Mouse (Mus musculus) bone marrow macrophage, adult 2 months (primary cell): ENCODE measurements around the gene Olfr320. TPM values are rescaled to one million over a fixed set of nuclear protein-coding genes. Genes with fewer than 3 reads are reported as not detected.

Source experiments
- H3K27ac ChIP-seq: 2 replicates; pipeline ENCODE4 v1.5.1; 2012; ENCODE audit warnings: low read depth, low read length; ENCODE audit not compliant: insufficient read depth
- H3K4me1 ChIP-seq: 2 replicates; pipeline ENCODE4 v1.6.1; 2012; ENCODE audit warnings: low read length; ENCODE audit not compliant: control insufficient read depth, insufficient read depth
- H3K4me3 ChIP-seq: 2 replicates; pipeline ENCODE4 v1.5.1; 2012; ENCODE audit warnings: mild to moderate bottlenecking, low read length, moderate library complexity; ENCODE audit not compliant: insufficient read depth
- CTCF ChIP-seq: IDR thresholded peaks from 2 replicates; pipeline ENCODE4 v1.5.1; 2012; ENCODE audit warnings: low read depth, mild to moderate bottlenecking, low read length, moderate library complexity
- POLR2A ChIP-seq: IDR thresholded peaks from 2 replicates; pipeline ENCODE4 v1.6.1; 2012; ENCODE audit warnings: mild to moderate bottlenecking, low read depth, low read length, borderline replicate concordance
- polyA plus RNA-seq: library from polyadenylated mRNA; stranded (reverse); fragments of >200 nt; gene quantifications from 2 replicates; pipeline ENCODE4 v1.2.4, GENCODE M21; 2012; ENCODE audit not compliant: missing spikeins, insufficient read depth, insufficient read length

Gene Olfr320
- not detected in 2 replicates for polyA plus RNA-seq

- H3K27ac ChIP-seq, result no peak within 1 kb of the TSS
Measured at GRCm38 (mm10) chr11:58680799-58681198, at the start of gene Olfr320. Olfr320 (plus strand) TSS chr11:58681099.

GRCm38 (mm10) chr11:58634878-58635277, 46.0 kb upstream of the Olfr320 start:
- TF ChIP-seq POLR2A (no peak), CTCF (no peak)
- no peaks in the 10 kb centered on the region for H3K4me1 ChIP-seq
- no peak overlapping the region for H3K27ac ChIP-seq
- H3K4me3 ChIP-seq, result no peak overlapping the region

More at GRCm38 (mm10) chr11:58680799-58681198, at the start of gene Olfr320:
- Histone ChIP-seq H3K4me1 (no peaks in the 10 kb centered on the region), H3K4me3 (no peak within 1 kb of the TSS)
- no peak for TF ChIP-seq POLR2A
- no peak for TF ChIP-seq CTCF

- Histone ChIP-seq H3K27ac (no peak overlapping the region), H3K4me1 (no peaks in the 10 kb centered on the region), H3K4me3 (no peak overlapping the region)
- no peak for TF ChIP-seq POLR2A
- TF ChIP-seq CTCF, result peak; percentile 65
Measured at GRCm38 (mm10) chr11:58636376-58636977, 44.4 kb upstream of the Olfr320 start.

GRCm38 (mm10) chr11:58638176-58638701, 42.7 kb upstream of the Olfr320 start:
- TF ChIP-seq CTCF (no peak), POLR2A (no peak)
- Histone ChIP-seq H3K4me3 (no peak overlapping the region), H3K27ac (no peak overlapping the region), H3K4me1 (no peaks in the 10 kb centered on the region)

- Histone ChIP-seq H3K27ac (no peak within 1 kb of the TSS), H3K4me1 (no peaks in the 10 kb centered on the region), H3K4me3 (no peak within 1 kb of the TSS)
- TF ChIP-seq CTCF (no peak), POLR2A (no peak)
Measured at GRCm38 (mm10) chr11:58640272-58640867, 40.5 kb upstream of the Olfr320 start, which contains the start of gene Trim58. Trim58 (plus strand) TSS chr11:58640465.

GRCm38 (mm10) chr11:58641057-58641456, 39.8 kb upstream of the Olfr320 start:
- no peak for TF ChIP-seq POLR2A
- TF ChIP-seq CTCF, result no peak
- Histone ChIP-seq H3K4me1 (no peaks in the 10 kb centered on the region), H3K27ac (no peak overlapping the region), H3K4me3 (no peak overlapping the region)

GRCm38 (mm10) chr11:58641638-58642358, 39.1 kb upstream of the Olfr320 start:
- no peak overlapping the region for H3K27ac ChIP-seq
- no peaks in the 10 kb centered on the region for H3K4me1 ChIP-seq
- TF ChIP-seq POLR2A (no peak), CTCF (no peak)
- no peak overlapping the region for H3K4me3 ChIP-seq

- TF ChIP-seq POLR2A (no peak), CTCF (peak; percentile 79)
- H3K27ac ChIP-seq, result no peak overlapping the region
- H3K4me1 ChIP-seq, result no peaks in the 10 kb centered on the region
- H3K4me3 ChIP-seq, result no peak overlapping the region
Measured at GRCm38 (mm10) chr11:58643350-58643749, 37.5 kb upstream of the Olfr320 start.

GRCm38 (mm10) chr11:58655151-58655550, 25.7 kb upstream of the Olfr320 start:
- TF ChIP-seq CTCF (no peak), POLR2A (no peak)
- Histone ChIP-seq H3K4me1 (no peaks in the 10 kb centered on the region), H3K4me3 (no peak overlapping the region), H3K27ac (no peak overlapping the region)
